Mouse (Mus musculus) erythroblast, embryonic 14.5 days (primary cell): ENCODE data around the gene Pde8b.

Experiments
- GATA1 ChIP-seq: IDR thresholded peaks from 2 replicates; pipeline ENCODE4 v1.6.1; 2012; ENCODE audit warnings: low read length, inconsistent platforms, mixed read lengths
- TAL1 ChIP-seq: IDR thresholded peaks from 3 replicates; pipeline ENCODE4 v1.6.1; 2012; ENCODE audit warnings: low read length, inconsistent platforms, mixed read lengths

GRCm38 (mm10) chr13:95135326-95136150 is 114.6 kb downstream of the Pde8b start:
- TF ChIP-seq GATA1 (no peak), TAL1 (no peak)
